Mouse (Mus musculus): Measurements from ENCODE around the gene Sptssb. TPM values are rescaled to one million over a fixed set of nuclear protein-coding genes. Genes with fewer than 3 reads are reported as not detected.

Gene Sptssb
- polyA plus RNA-seq, 1 experiment = not detected

DNA sequence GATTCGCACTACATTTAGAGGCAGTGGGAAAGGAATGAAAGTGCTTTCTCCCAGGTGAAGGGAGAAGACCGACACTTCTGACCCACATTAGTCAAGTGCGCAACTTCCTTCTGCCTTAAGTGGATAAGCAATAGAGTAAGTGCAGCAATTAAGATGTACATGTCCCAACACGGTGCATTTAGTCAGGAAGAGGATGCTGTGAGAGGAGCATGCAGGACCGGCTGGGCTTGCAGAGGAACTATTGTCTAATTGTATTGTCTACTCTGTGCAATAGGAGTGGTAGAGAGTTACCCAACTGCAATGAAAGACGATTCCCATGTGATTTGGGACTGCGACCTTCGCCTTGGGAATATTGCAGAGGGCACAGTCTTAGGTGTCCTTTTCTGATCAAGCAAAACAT is 30.2 kb downstream of the Sptssb start:
- DNase-seq (ENCODE audit: low read depth) = peak; percentile 65

- DNase-seq (ENCODE audit: low read depth) = no peak
Observed at GRCm38 (mm10) chr3:69824536-69824935, 35.2 kb downstream of the Sptssb start.

- no peak for DNase-seq (ENCODE audit: low read depth)
Observed at GRCm38 (mm10) chr3:69820614-69821013, 39.1 kb downstream of the Sptssb start.

DNA sequence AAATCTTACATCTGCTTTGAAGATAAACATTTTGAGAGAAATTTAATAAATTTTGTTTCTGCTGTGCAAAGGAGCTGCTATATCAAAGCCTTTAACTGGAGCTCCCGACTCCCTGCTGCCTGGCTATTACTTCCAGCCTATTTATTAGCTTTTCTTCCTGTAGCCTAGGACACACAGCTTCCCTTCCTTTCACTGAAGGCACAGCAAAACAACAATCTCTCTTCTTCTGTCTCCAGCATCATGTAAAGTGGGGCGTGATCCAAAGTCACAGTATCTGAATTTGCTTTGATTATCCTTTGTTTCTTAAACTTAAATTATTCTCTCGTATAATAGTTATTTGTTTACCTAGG is 39.9 kb downstream of the Sptssb start:
- no peak for DNase-seq (ENCODE audit: low read depth)

DNA sequence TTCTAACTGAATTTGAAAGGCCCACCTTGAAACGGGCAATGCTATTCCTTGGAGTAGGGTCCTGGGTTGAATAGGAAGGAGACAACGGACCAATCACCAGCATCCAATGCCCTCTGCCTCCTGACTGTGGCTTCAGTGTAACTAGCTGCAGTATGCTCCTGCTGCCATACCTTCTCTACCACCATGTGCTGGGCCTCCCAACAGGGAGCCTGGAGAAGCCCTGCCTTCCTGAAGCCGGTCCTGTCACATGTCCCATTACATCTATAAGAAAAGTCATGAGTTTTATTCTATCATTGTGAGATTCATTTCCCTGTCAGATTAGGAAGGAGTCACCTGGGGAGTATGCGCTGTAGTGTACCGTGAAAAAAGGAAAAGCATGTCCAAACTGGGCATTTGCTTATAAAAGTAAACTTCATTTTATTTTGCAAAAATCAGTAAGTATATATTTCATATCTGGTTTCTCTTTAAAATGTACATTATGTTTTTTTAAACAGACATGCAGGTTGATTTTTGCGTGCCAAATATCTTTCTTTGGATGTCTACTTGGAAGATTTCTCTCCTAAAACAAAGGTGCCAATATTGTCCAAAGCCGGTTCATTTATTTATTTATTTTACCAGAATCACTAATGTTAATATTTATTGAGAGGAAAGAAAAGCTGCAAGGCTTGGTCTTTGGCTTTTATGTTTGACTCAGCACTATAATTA is 40.4 kb downstream of the Sptssb start:
- no peak for DNase-seq (ENCODE audit: low read depth)

DNA sequence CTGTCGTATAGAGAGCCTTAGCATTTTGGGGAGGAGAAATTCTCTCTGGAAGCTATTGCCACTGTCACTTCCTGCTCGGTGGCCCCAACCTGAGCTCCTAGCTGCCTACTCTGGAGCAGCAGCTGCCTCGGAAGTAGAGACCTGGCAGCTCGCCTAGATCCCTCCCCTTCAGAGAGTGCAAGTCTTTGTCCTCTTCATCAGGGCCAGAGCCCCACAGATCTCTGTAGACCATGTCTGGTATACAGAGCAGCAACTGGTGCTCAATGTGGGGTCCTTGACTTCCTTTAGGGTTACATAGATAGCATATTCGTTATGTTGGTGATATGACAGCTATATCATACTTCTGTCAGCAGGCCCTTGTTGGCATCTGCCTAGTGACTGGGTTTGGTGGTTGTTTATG is 41.3 kb downstream of the Sptssb start:
- DNase-seq (ENCODE audit: low read depth) = no peak

GRCm38 (mm10) chr3:69816547-69816946 is 43.2 kb downstream of the Sptssb start:
- no peak for DNase-seq (ENCODE audit: low read depth)

GRCm38 (mm10) chr3:69813005-69813695 is 46.6 kb downstream of the Sptssb start:
- no peak for DNase-seq (ENCODE audit: low read depth)

DNA sequence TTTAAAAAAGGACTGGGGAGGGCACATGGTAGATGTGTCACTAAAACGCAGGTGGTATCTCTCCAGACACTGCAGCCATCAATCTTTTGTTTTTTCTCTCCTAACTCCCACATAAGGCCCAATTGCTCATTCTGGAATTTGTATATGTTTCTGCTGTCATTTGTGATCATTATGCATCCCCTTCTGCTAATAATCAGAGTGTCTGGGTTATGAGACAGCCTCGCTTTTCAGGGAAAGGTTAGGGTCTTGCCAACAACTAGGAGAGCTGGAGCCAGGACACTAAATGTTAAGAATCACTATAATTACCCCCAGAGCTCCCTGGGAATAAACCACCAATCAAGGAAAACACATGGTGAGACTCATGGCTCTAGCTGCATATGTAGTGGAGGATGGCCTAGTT is 47.3 kb downstream of the Sptssb start:
- DNase-seq (ENCODE audit: low read depth) = no peak

DNA sequence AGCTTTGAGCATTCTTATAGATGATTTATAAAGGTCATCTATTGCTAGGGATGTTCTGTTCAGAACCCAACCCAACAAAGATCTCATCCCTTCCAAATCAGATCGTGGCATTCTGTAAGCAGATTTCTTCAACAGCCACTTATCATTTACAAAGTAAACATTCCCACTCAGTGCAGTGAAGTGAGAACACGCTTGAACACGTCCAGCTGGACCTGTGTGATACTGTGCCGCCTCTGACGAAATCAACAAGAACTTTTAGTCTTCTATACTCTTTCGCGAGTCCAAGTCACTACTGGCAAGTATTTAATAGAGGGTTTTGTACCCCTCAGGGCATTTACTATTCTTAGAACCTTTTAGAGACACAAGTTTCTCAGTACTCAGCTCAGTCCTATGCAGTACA is 51.3 kb downstream of the Sptssb start:
- no peak for DNase-seq (ENCODE audit: low read depth)

DNA sequence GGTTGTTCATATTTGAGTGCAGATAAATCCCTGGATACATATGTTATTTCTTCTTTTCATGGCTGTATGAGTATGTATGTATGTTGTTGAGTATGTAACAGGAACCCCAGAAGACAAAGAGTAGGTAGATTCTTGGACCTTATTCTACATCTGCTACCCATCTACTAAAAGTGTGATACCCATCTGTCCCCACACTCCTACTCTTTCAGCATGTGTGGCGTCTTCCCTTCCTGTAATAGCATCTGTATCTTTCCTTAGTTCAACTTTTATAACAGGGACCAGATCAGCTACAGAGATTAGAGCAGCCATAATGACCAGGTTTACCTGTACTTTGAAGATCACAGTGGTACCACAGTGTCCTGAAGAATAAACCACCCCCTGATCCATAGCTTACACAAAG is 56.6 kb downstream of the Sptssb start:
- no peak for DNase-seq (ENCODE audit: low read depth)

- DNase-seq (ENCODE audit: low read depth) = no peak
Observed at GRCm38 (mm10) chr3:69800829-69801384, 58.8 kb downstream of the Sptssb start.

GRCm38 (mm10) chr3:69799096-69799495 is 60.6 kb downstream of the Sptssb start:
- DNase-seq (ENCODE audit: low read depth) = no peak

DNA sequence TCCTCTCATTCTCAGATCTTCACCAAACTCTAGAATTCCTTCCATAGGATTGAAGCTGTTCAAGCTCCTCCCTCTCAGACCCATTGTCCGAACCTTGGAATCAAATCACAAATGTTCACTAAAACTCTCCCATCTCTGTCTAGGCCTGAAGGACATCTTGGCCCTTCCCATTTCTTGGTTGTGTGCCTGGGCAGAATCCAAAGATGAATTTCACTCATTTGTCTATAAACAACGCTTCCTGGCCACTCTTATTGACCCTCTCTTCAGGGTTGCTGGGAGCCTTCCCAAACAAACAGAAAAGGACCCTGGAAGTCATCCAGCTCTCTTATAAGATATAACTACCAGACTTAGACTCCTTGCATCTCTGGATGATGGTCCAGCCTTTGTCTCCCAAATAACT is 61.8 kb downstream of the Sptssb start:
- no peak for DNase-seq (ENCODE audit: low read depth)

DNA sequence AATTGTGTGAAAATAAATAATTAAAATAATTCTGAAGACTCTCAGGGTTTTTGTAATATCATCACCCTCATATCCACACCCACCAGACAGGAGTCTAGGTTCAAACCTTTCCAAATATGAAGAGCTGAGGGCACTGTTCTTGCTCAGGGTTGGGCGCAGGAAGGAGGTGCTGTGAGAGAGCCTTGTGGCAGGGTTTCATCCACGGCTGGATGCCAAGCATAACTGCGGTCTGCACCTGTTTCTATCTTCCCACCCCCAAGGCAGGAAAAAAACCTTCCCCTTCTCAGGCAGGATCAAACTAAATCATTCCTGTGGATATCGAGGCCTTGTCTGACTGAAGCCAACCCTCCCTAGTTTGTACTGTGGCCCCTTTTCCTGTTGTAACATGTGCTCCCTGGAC is 62.2 kb downstream of the Sptssb start:
- no peak for DNase-seq (ENCODE audit: low read depth)

DNA sequence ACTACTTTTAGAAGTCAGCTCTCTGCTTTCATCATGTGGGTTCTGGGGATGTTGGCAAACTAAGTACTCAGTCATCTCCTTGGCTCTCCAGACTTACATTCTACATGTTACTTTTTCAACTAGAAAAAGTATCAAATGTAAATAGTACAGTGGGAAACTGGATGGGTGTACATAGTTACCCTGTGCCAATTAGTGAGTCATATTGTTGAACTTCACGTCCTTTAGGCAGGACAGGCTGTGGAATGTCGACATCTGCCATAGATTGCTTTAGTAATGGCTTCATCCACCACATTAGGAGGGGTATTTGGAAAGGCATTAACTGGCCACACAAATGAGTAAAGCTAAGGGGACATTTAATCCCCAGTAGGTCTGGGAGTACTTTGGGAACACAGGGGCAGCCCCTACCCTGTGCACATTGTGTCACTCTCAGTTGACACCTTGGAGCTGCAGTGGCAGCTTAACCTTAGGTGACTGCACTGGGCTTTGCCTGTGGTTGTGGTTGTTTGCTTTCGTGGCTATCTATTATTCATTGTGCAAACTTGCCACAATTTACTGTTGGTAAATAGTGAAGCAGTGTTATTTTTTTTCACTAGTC is 66.8 kb downstream of the Sptssb start:
- DNase-seq (ENCODE audit: low read depth) = no peak

DNA sequence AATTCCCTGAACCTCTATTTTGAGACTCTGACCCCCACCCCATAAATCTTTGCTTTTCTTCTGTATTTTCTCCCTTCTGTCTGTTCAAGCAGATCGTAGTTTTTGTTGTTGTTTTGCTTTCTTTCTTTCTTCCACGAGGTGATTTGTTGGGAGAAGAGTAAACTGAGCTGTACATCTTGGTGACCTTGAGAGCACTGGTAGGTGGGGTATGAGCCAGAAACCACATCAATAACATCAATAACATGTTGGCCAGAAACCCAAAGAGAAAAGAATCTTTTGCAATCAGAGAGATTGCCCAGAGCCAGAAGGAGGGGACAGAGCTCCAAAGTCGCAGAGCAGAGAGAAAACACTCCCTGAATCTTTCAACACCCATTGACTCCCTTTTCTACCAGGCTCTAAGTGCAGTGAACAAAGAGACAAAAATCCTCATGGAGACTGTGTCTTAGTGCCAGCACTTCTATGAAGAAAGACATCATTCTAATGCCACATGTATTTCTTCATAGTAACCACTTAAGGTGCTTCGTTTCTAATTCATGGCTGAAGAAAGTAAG is 80.4 kb downstream of the Sptssb start:
- DNase-seq (ENCODE audit: low read depth) = peak; percentile 87

DNA sequence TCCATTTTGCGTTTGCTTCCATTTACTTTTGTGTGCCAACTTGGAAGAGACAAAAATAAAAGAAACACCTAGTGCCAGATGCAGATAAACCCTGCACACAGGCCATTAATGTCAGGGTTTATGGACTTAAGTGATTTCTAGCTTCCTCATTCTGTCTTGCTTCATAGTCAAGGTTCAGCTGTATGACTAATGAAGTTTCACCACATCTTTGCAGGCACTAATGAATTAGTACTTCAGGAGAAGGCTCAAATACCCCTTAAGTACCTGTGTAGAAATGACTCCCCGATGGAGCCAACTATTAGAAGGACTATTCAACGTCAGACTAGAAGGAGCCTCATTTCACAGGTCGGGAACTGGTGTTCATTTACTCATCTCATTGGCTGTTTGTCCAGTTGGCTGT is 86.4 kb downstream of the Sptssb start:
- peak; percentile 99 for DNase-seq (ENCODE audit: low read depth)

Measured in gonadal fat pad, adult 2 months (tissue).